Mouse (Mus musculus) hindbrain, embryonic 11.5 days (tissue): ENCODE measurements around the gene Tyro3. TPM values are rescaled to one million over a fixed set of nuclear protein-coding genes. Genes with fewer than 3 reads are reported as not detected.

Experiments used
- ATAC-seq: fragments of 200-750 bp; cut with Nextera tagmentation; 2 replicates; pipeline ENCODE4 v1.8.0; 2017; ENCODE audit warnings: mild to moderate bottlenecking, moderate TSS enrichment, moderate library complexity; ENCODE audit not compliant: low FRiP score
- DNase-seq: peaks from one replicate; pipeline ENCODE4 v3.0.0-alpha.2; 2015; ENCODE audit warnings: low spot score
- H3K27ac ChIP-seq: fragments of 300-500 bp; sonication (generic); 2 replicates; pipeline ENCODE4 v1.5.1; 2014; ENCODE audit warnings: mild to moderate bottlenecking, low read depth, low read length
- H3K27me3 ChIP-seq: fragments of 300-500 bp; sonication (generic); 2 replicates; pipeline ENCODE4 v1.6.1; 2014; ENCODE audit warnings: mild to moderate bottlenecking, low read length, moderate library complexity, mixed read lengths; ENCODE audit not compliant: control insufficient read depth, insufficient read depth
- H3K36me3 ChIP-seq: fragments of 300-500 bp; sonication (generic); 2 replicates; pipeline ENCODE4 v1.6.1; 2014; ENCODE audit warnings: mild to moderate bottlenecking, low read length, moderate library complexity, mixed read lengths; ENCODE audit not compliant: control insufficient read depth, insufficient read depth
- H3K4me1 ChIP-seq: fragments of 300-500 bp; sonication (generic); replicated peaks from 2 replicates; pipeline ENCODE4 v1.6.1; 2014; ENCODE audit warnings: low read length, mixed read lengths; ENCODE audit not compliant: control insufficient read depth, insufficient read depth
- H3K4me2 ChIP-seq: fragments of 300-500 bp; sonication (generic); replicated peaks from 2 replicates; pipeline ENCODE4 v1.6.1; 2014; ENCODE audit warnings: mild to moderate bottlenecking, low read depth, low read length
- H3K4me3 ChIP-seq: fragments of 300-500 bp; sonication (generic); 2 replicates; pipeline ENCODE4 v1.5.1; 2014; ENCODE audit warnings: low read depth, low read length
- H3K9ac ChIP-seq: fragments of 300-500 bp; sonication (generic); 2 replicates; pipeline ENCODE4 v1.6.1; 2014; ENCODE audit warnings: low read depth, low read length
- H3K9me3 ChIP-seq: fragments of 300-500 bp; sonication (generic); 2 replicates; pipeline ENCODE4 v1.6.1; 2016; ENCODE audit warnings: low read length; ENCODE audit not compliant: control insufficient read depth
- WGBS: fragments of 180-500 bp; shearing (Covaris S2); extraction: QIAGEN DNeasy Blood & Tissue Kit; methylation state at CpG from one replicate; pipeline ENCODE4 v1.1.7; 2014; 5-methylcytosine and 5-hydroxymethylcytosine counted together
- polyA plus RNA-seq: library from polyadenylated mRNA; unstranded; fragments of >200 nt; fragmentation: Nextera tagmentation; extraction: Ambion mirVana; gene quantifications from 2 replicates; pipeline ENCODE4 v1.2.1, GENCODE M21; 2014

The Tyro3 gene
- polyA plus RNA-seq, 1 experiment from 2014 or later, result 16.6 TPM

- no peaks in the 10 kb centered on the region for H3K4me1 ChIP-seq
- ATAC-seq, result no peak
- no peak for DNase-seq
- H3K4me2 ChIP-seq, result no peak overlapping the region
- no peak overlapping the region for H3K9ac ChIP-seq
- WGBS, result 84% methylated on average over 11 of the region's 11 CpGs
- H3K27me3 ChIP-seq, result no peaks in the 10 kb centered on the region
- no peak overlapping the region for H3K4me3 ChIP-seq
- no peak overlapping the region for H3K27ac ChIP-seq
- no peaks in the 10 kb centered on the region for H3K9me3 ChIP-seq
- H3K36me3 ChIP-seq, result no peaks in the 10 kb centered on the region
These were observed 41.0 kb downstream of the Tyro3 start for GRCm38 (mm10) chr2:119838363-119839156.

- Histone ChIP-seq H3K36me3 (no peaks in the 10 kb centered on the region), H3K27me3 (no peaks in the 10 kb centered on the region), H3K4me1 (no peaks in the 10 kb centered on the region), H3K27ac (no peak overlapping the region), H3K9me3 (no peaks in the 10 kb centered on the region), H3K4me2 (no peak overlapping the region), H3K9ac (no peak overlapping the region), H3K4me3 (no peak overlapping the region)
- no peak for ATAC-seq
- no peak for DNase-seq
These were observed 42.5 kb downstream of the Tyro3 start for GRCm38 (mm10) chr2:119840008-119840407.

GRCm38 (mm10) chr2:119842000-119842399, 44.5 kb downstream of the Tyro3 start:
- no peaks in the 10 kb centered on the region for H3K9me3 ChIP-seq
- no peak overlapping the region for H3K9ac ChIP-seq
- 73% methylated on average over 6 of the region's 6 CpGs for WGBS
- DNase-seq, result no peak
- H3K4me1 ChIP-seq, result no peaks in the 10 kb centered on the region
- H3K36me3 ChIP-seq, result no peaks in the 10 kb centered on the region
- H3K4me3 ChIP-seq, result no peak overlapping the region
- no peak for ATAC-seq
- H3K27ac ChIP-seq, result no peak overlapping the region
- no peak overlapping the region for H3K4me2 ChIP-seq
- H3K27me3 ChIP-seq, result no peaks in the 10 kb centered on the region

GRCm38 (mm10) chr2:119843526-119843925, 46.0 kb downstream of the Tyro3 start:
- WGBS, result 86% methylated on average over 4 of the region's 4 CpGs

GRCm38 (mm10) chr2:119845882-119846546, 48.5 kb downstream of the Tyro3 start:
- no peak for DNase-seq
- H3K4me2 ChIP-seq, result no peak overlapping the region
- H3K4me3 ChIP-seq, result no peak overlapping the region
- H3K9me3 ChIP-seq, result no peaks in the 10 kb centered on the region
- H3K4me1 ChIP-seq, result no peaks in the 10 kb centered on the region
- no peak for ATAC-seq
- H3K27me3 ChIP-seq, result no peaks in the 10 kb centered on the region
- no peak overlapping the region for H3K9ac ChIP-seq
- H3K36me3 ChIP-seq, result no peaks in the 10 kb centered on the region
- no peak overlapping the region for H3K27ac ChIP-seq
- 82% methylated on average over 2 of the region's 2 CpGs for WGBS

More at GRCm38 (mm10) chr2:119843526-119843925, 46.0 kb downstream of the Tyro3 start:
- H3K27ac ChIP-seq, result no peak overlapping the region
- DNase-seq (no peak), ATAC-seq (no peak)
- H3K9ac ChIP-seq, result no peak overlapping the region
- H3K36me3 ChIP-seq, result no peaks in the 10 kb centered on the region
- no peaks in the 10 kb centered on the region for H3K4me1 ChIP-seq
- H3K4me2 ChIP-seq, result no peak overlapping the region
- no peak overlapping the region for H3K4me3 ChIP-seq
- H3K9me3 ChIP-seq, result no peaks in the 10 kb centered on the region
- H3K27me3 ChIP-seq, result no peaks in the 10 kb centered on the region

GRCm38 (mm10) chr2:119846929-119847328, 49.4 kb downstream of the Tyro3 start:
- ATAC-seq (no peak), DNase-seq (no peak)
- H3K36me3 ChIP-seq, result no peaks in the 10 kb centered on the region
- H3K9ac ChIP-seq, result no peak overlapping the region
- H3K27ac ChIP-seq, result no peak overlapping the region
- no peaks in the 10 kb centered on the region for H3K27me3 ChIP-seq
- H3K4me1 ChIP-seq, result no peaks in the 10 kb centered on the region
- H3K4me3 ChIP-seq, result no peak overlapping the region
- WGBS, result 77% methylated on average over 4 of the region's 4 CpGs
- H3K4me2 ChIP-seq, result no peak overlapping the region
- no peaks in the 10 kb centered on the region for H3K9me3 ChIP-seq

- Histone ChIP-seq H3K4me2 (no peak overlapping the region), H3K9me3 (no peaks in the 10 kb centered on the region), H3K4me1 (no peaks in the 10 kb centered on the region), H3K4me3 (no peak overlapping the region), H3K27me3 (no peaks in the 10 kb centered on the region), H3K36me3 (no peaks in the 10 kb centered on the region), H3K9ac (no peak overlapping the region), H3K27ac (no peak overlapping the region)
- 93% methylated on average over 4 of the region's 4 CpGs for WGBS
- no peak for DNase-seq
- ATAC-seq, result no peak
These were observed 56.3 kb downstream of the Tyro3 start for GRCm38 (mm10) chr2:119853811-119854210.

- 63% methylated on average over 6 of the region's 6 CpGs for WGBS
These were observed 57.8 kb downstream of the Tyro3 start for GRCm38 (mm10) chr2:119855310-119855850.

More at GRCm38 (mm10) chr2:119855310-119855850, 57.8 kb downstream of the Tyro3 start:
- Histone ChIP-seq H3K4me2 (no peak overlapping the region), H3K27ac (no peak overlapping the region), H3K4me1 (no peaks in the 10 kb centered on the region), H3K9ac (no peak overlapping the region), H3K27me3 (no peaks in the 10 kb centered on the region), H3K4me3 (no peak overlapping the region), H3K36me3 (no peaks in the 10 kb centered on the region), H3K9me3 (no peaks in the 10 kb centered on the region)
- no peak for DNase-seq
- ATAC-seq, result no peak
